Mouse (Mus musculus) brain, embryonic 14.5 days (tissue): Measurements from ENCODE around the gene Vapa.

Experiments used
- CTCF ChIP-seq: fragments of 200-500 bp; IDR thresholded peaks from 2 replicates; pipeline ENCODE4 v1.5.1; 2012; ENCODE audit warnings: inconsistent platforms, mild to moderate bottlenecking, moderate library complexity, borderline replicate concordance; ENCODE audit not compliant: insufficient read depth, insufficient read length; ENCODE audit errors: extremely low read depth
- POLR2A ChIP-seq: fragments of 200-500 bp; IDR thresholded peaks from 2 replicates; pipeline ENCODE4 v1.6.1; 2012; ENCODE audit warnings: mild to moderate bottlenecking, inconsistent platforms, borderline replicate concordance; ENCODE audit not compliant: poor library complexity, insufficient read depth, insufficient read length, severe bottlenecking; ENCODE audit errors: extremely low read depth

GRCm38 (mm10) chr17:65561361-65562015, 51.9 kb downstream of the Vapa start:
- no peak for TF ChIP-seq CTCF
- TF ChIP-seq POLR2A: no peak
